Mouse (Mus musculus) CH12.LX (cell line): ENCODE data around the gene Gm20388. TPM values are rescaled to one million over a fixed set of nuclear protein-coding genes. Genes with fewer than 3 reads are reported as not detected.

Source experiments
- DNase-seq: peaks from one replicate; pipeline ENCODE4 v3.0.0-alpha.2; 2013; ENCODE audit errors: extremely low read depth
- H3K27ac ChIP-seq: 2 replicates; pipeline ENCODE4 v1.5.1; 2012; ENCODE audit warnings: low read depth, mild to moderate bottlenecking, control low read depth, moderate library complexity; ENCODE audit not compliant: insufficient read depth
- H3K27me3 ChIP-seq: replicated peaks from 2 replicates; pipeline ENCODE3; 2012; ENCODE audit warnings: inconsistent platforms
- H3K36me3 ChIP-seq, 2 experiments: replicated peaks in 1 of 2; 2 replicates each; pipeline versions ENCODE3 to v1.6.1; 2012; ENCODE audit warnings: inconsistent platforms in 1 of 2, low read length in 1 of 2, mild to moderate bottlenecking in 1 of 2, mixed read lengths in 1 of 2, moderate library complexity in 1 of 2; ENCODE audit not compliant: control insufficient read depth in 1 of 2, insufficient read depth in 1 of 2
- H3K4me1 ChIP-seq, 2 experiments: 2 replicates each; pipeline ENCODE4 v1.6.1; 2012; ENCODE audit warnings: inconsistent platforms in 1 of 2, moderate library complexity in 1 of 2; ENCODE audit not compliant: insufficient read depth in 2 of 2, control insufficient read depth in 1 of 2
- H3K4me2 ChIP-seq: 2 replicates; pipeline ENCODE4 v1.6.1; 2012; ENCODE audit warnings: low read depth, mild to moderate bottlenecking, control low read depth; ENCODE audit not compliant: poor library complexity, insufficient read depth, severe bottlenecking
- H3K4me3 ChIP-seq, 3 experiments: fragments of 150-350 bp in 1 of 3; sonication (generic) in 1 of 3; replicated peaks in 1 of 3; 2 replicates each; pipeline versions ENCODE3 to v1.5.1; 2011 to 2012; ENCODE audit warnings: low read depth in 2 of 3, low read length in 2 of 3, mild to moderate bottlenecking in 2 of 3, moderate library complexity in 2 of 3, control low read depth in 1 of 3, improper control_type of control experiment in 1 of 3, inconsistent platforms in 1 of 3, mixed read lengths in 1 of 3; ENCODE audit not compliant: poor library complexity in 1 of 3
- H3K79me2 ChIP-seq: replicated peaks from 2 replicates; pipeline ENCODE4 v1.6.1; 2012; ENCODE audit warnings: mild to moderate bottlenecking, moderate library complexity; ENCODE audit not compliant: control insufficient read depth, poor library complexity, insufficient read depth, severe bottlenecking; ENCODE audit errors: extremely low read depth
- H3K9ac ChIP-seq: 2 replicates; pipeline ENCODE4 v1.6.1; 2012; ENCODE audit warnings: low read depth, mild to moderate bottlenecking, control low read depth, moderate library complexity; ENCODE audit not compliant: insufficient read depth
- H3K9me3 ChIP-seq: replicated peaks from 2 replicates; pipeline ENCODE3; 2012; ENCODE audit warnings: low read length, inconsistent platforms, mixed read lengths
- BHLHE40 ChIP-seq: IDR thresholded peaks from 2 replicates; pipeline ENCODE4 v1.6.1; 2011; ENCODE audit warnings: mild to moderate bottlenecking, low read depth, low read length, improper control_type of control experiment
- CHD1 ChIP-seq: IDR thresholded peaks from 2 replicates; pipeline ENCODE4 v1.6.1; 2012; ENCODE audit warnings: low read depth, low read length, improper control_type of control experiment, inconsistent platforms
- CHD2 ChIP-seq: IDR thresholded peaks from 2 replicates; pipeline ENCODE4 v1.6.1; 2011; ENCODE audit warnings: low read length, improper control_type of control experiment
- CTCF ChIP-seq, 2 experiments: IDR thresholded peaks in 1 of 2; conservative IDR thresholded peaks in 1 of 2; 2 replicates each; pipeline ENCODE4 v1.5.1; 2011 to 2012; ENCODE audit warnings: low read depth in 2 of 2, low read length in 2 of 2, improper control_type of control experiment in 1 of 2, inconsistent platforms in 1 of 2, mild to moderate bottlenecking in 1 of 2, moderate library complexity in 1 of 2
- E2F4 ChIP-seq: IDR thresholded peaks from 2 replicates; pipeline ENCODE4 v1.6.1; 2011; ENCODE audit warnings: low read depth, low read length, improper control_type of control experiment; ENCODE audit not compliant: insufficient replicate concordance
- ELF1 ChIP-seq: IDR thresholded peaks from 2 replicates; pipeline ENCODE4 v1.6.1; 2014; ENCODE audit warnings: low read depth, mild to moderate bottlenecking, inconsistent platforms, low read length, improper control_type of control experiment
- GABPA ChIP-seq: IDR thresholded peaks from 2 replicates; pipeline ENCODE4 v1.6.1; 2012; ENCODE audit warnings: low read depth, low read length, improper control_type of control experiment, inconsistent platforms; ENCODE audit not compliant: insufficient replicate concordance
- JUN ChIP-seq: IDR thresholded peaks from 2 replicates; pipeline ENCODE4 v1.6.1; 2011; ENCODE audit warnings: low read depth, mild to moderate bottlenecking, low read length, improper control_type of control experiment, moderate library complexity; ENCODE audit not compliant: insufficient read depth
- JUND ChIP-seq: conservative IDR thresholded peaks from 2 replicates; pipeline ENCODE4 v1.6.1; 2011; ENCODE audit warnings: low read depth, low read length, improper control_type of control experiment
- KAT2A ChIP-seq: IDR thresholded peaks from 2 replicates; pipeline ENCODE4 v1.6.1; 2012; ENCODE audit warnings: low read length, improper control_type of control experiment, inconsistent platforms; ENCODE audit not compliant: insufficient replicate concordance
- MAX ChIP-seq: IDR thresholded peaks from 2 replicates; pipeline ENCODE4 v1.6.1; 2011; ENCODE audit warnings: low read length, improper control_type of control experiment
- MXI1 ChIP-seq: IDR thresholded peaks from 2 replicates; pipeline ENCODE4 v1.6.1; 2011; ENCODE audit warnings: mild to moderate bottlenecking, low read depth, low read length, improper control_type of control experiment
- MYC ChIP-seq: IDR thresholded peaks from 2 replicates; pipeline ENCODE4 v1.6.1; 2011; ENCODE audit warnings: low read depth, mild to moderate bottlenecking, improper control_type of control experiment, low read length
- NELFE ChIP-seq: IDR thresholded peaks from 2 replicates; pipeline ENCODE4 v1.6.1; 2011; ENCODE audit warnings: low read depth, low read length, improper control_type of control experiment
- NRF1 ChIP-seq: IDR thresholded peaks from 2 replicates; pipeline ENCODE4 v1.6.1; 2014; ENCODE audit warnings: low read depth, mild to moderate bottlenecking, inconsistent platforms, low read length, improper control_type of control experiment, moderate library complexity
- PAX5 ChIP-seq: IDR thresholded peaks from 2 replicates; pipeline ENCODE4 v1.6.1; 2012; ENCODE audit warnings: low read length, inconsistent platforms, mixed read lengths
- POLR2A ChIP-seq: IDR thresholded peaks from 2 replicates; pipeline ENCODE4 v1.6.1; 2011; ENCODE audit warnings: low read depth, mild to moderate bottlenecking, improper control_type of control experiment, low read length
- POLR2AphosphoS2 ChIP-seq: IDR thresholded peaks from 2 replicates; pipeline ENCODE4 v1.6.1; 2011; ENCODE audit warnings: low read depth, low read length, improper control_type of control experiment
- RAD21 ChIP-seq: IDR thresholded peaks from 2 replicates; pipeline ENCODE4 v1.6.1; 2011; ENCODE audit warnings: low read depth, mild to moderate bottlenecking, low read length, improper control_type of control experiment, moderate library complexity
- RCOR1 ChIP-seq: conservative IDR thresholded peaks from 2 replicates; pipeline ENCODE4 v1.6.1; 2012; ENCODE audit warnings: low read depth, mild to moderate bottlenecking, inconsistent platforms, low read length, improper control_type of control experiment
- SIN3A ChIP-seq: IDR thresholded peaks from 2 replicates; pipeline ENCODE4 v1.6.1; 2012; ENCODE audit warnings: low read length, improper control_type of control experiment, inconsistent platforms
- SMC3 ChIP-seq: IDR thresholded peaks from 2 replicates; pipeline ENCODE4 v1.6.1; 2011; ENCODE audit warnings: low read depth, low read length, improper control_type of control experiment
- TBP ChIP-seq: conservative IDR thresholded peaks from 2 replicates; pipeline ENCODE4 v1.6.1; 2011; ENCODE audit warnings: low read depth, low read length, improper control_type of control experiment
- TCF12 ChIP-seq: IDR thresholded peaks from 2 replicates; pipeline ENCODE4 v1.6.1; 2014; ENCODE audit warnings: low read depth, mild to moderate bottlenecking, inconsistent platforms, low read length, improper control_type of control experiment
- USF1 ChIP-seq: IDR thresholded peaks from 2 replicates; pipeline ENCODE4 v1.6.1; 2014; ENCODE audit warnings: low read depth, mild to moderate bottlenecking, inconsistent platforms, low read length, improper control_type of control experiment
- ZMIZ1 ChIP-seq: IDR thresholded peaks from 2 replicates; pipeline ENCODE4 v1.6.1; 2012; ENCODE audit warnings: low read depth, mild to moderate bottlenecking, inconsistent platforms, low read length, improper control_type of control experiment
- dilution Hi-C: fragments of 300-500 bp; cut with MboI; formaldehyde crosslinking; loops from 2 replicates; pipeline ENCODE4 v1.14.3; 2020; ENCODE audit warnings: low sequenced_read_pairs; ENCODE audit not compliant: extremely low pct_unique_long_range_greater_than_20kb, extremely low pct_ligation_motif_present
- in situ Hi-C: fragments of 300-500 bp; cut with MboI; formaldehyde crosslinking; loops from 3 replicates; pipeline ENCODE4 v1.14.3; 2019; ENCODE audit warnings: low sequenced_read_pairs, low pct_ligation_motif_present, low pct_unique_long_range_greater_than_20kb, mixed read lengths
- polyA plus RNA-seq: library from polyadenylated mRNA; unstranded; fragments of >175 nt; gene quantifications from 2 replicates; pipeline ENCODE4 v1.2.1, GENCODE M21; 2012; ENCODE audit warnings: low read depth; ENCODE audit not compliant: insufficient read length
- total RNA-seq, 2 experiments: library from RNA; depleted of rRNA; stranded (reverse); fragments of 300-350 nt in 1 of 2; fragments of >200 nt in 1 of 2; gene quantifications; 2 replicates each; pipeline ENCODE4 v1.2.3; 2012 to 2014

The Gm20388 gene
- total and polyA plus RNA-seq, 3 experiments = 14.8 to 26.3 (median 22.2) TPM

DNA sequence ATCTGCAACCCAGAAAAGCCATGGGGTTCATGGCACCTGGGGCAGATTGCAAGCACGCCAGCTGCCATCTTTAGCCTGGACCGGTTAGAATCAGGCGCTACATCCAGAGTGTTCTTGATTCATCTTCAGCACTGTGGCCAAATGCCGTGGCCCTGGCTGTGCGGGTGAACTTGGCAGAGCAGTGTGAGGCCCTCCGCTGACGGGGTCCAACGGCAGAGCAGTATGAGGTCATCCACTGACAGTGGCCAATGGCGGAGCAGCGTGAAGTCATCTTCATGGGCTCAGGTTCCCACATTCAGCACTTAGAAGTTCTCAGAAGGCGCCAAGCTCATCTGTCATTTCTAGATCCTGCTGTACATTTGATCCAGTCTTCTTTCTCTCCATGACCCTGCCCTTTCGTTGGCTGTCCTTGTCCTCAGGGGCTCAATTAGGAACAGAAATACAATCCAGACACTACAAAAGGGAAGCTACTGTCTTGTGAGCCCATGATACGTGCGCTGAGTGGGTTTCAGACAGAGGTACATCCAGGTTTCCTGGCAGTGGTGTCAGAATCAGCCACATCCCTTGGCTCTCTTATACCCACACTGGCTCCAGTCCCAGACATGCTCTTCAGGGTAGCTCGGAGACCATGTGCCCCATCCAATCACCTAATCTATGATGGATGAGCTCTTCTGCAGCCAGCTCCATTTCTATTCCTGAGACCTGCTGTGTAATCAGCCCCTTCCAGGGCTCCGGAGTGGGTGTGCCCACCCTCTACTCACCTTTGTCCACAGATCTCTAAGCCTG, 2329.8 kb downstream of the Gm20388 start:
- H3K4me2 ChIP-seq = no peak overlapping the region
- no peaks in the 10 kb centered on the region for H3K79me2 ChIP-seq
- H3K4me1 ChIP-seq = peaks cover 4 to 9% of the 10 kb centered on the region in 2 experiments; a peak in 3 of 4 replicates
- peaks cover 33% of the 10 kb centered on the region for H3K27me3 ChIP-seq
- H3K4me3 ChIP-seq = no peak overlapping the region
- no peak overlapping the region for H3K9ac ChIP-seq
- TF ChIP-seq CHD2 = no peak
- TF ChIP-seq POLR2A = no peak
- TF ChIP-seq POLR2AphosphoS2 = no peak
- TF ChIP-seq SIN3A = no peak
- no peak for TF ChIP-seq RCOR1
- TF ChIP-seq PAX5 = no peak
- TF ChIP-seq MYC = no peak
- TF ChIP-seq E2F4 = no peak
- TF ChIP-seq JUND = no peak
- no peak for TF ChIP-seq TBP
- no peak for TF ChIP-seq TCF12
- no peak for TF ChIP-seq RAD21
- no peak for TF ChIP-seq ELF1
- no peak for TF ChIP-seq CHD1
- no peak for TF ChIP-seq JUN
- TF ChIP-seq MAX = no peak
- no peak for TF ChIP-seq MXI1
- H3K27ac ChIP-seq = no peak overlapping the region
- no peak for DNase-seq
- no peaks in the 10 kb centered on the region for H3K36me3 ChIP-seq
- dilution Hi-C loops = no loop called here
- in situ Hi-C loops = no loop called here
- no peaks in the 10 kb centered on the region for H3K9me3 ChIP-seq

DNA sequence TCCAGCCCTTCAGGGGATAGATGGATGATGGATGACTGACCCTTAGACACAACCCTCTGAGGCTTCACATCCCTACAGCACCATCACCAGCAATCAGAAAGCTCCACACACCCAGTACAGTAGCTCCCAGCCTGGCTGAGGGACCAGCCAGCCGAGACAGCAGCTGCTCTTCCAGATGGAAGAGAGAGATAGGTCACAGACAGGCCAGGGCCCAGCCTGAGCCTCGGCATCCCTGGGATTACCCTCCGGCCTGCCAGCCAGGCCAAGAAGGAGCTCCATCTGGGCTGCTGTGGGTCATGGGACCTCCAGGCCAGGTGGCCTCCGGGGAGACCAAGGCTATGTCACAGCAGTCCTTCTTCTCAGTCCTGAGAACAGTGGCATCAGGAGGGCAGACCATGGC, 2332.7 kb downstream of the Gm20388 start:
- no peaks in the 10 kb centered on the region for H3K9me3 ChIP-seq
- H3K27me3 ChIP-seq = peaks cover 11% of the 10 kb centered on the region
- no peaks in the 10 kb centered on the region for H3K36me3 ChIP-seq
- H3K9ac ChIP-seq = no peak overlapping the region
- dilution Hi-C loops = no loop called here
- H3K27ac ChIP-seq = no peak overlapping the region
- no peak overlapping the region for H3K4me3 ChIP-seq
- TF ChIP-seq NELFE (no peak), GABPA (no peak), NRF1 (no peak), JUND (no peak), KAT2A (no peak), PAX5 (no peak), ZMIZ1 (no peak), RCOR1 (no peak), CTCF (conservative IDR thresholded peaks at IDR 0.05 in 1 of 2, IDR thresholded peaks at IDR 0.05 in 1 of 2; ENCODE audit: low read depth in 2 of 2, low read length in 2 of 2) (no peak), BHLHE40 (no peak), E2F4 (no peak), USF1 (no peak), SMC3 (no peak), TBP (no peak)
- TF ChIP-seq, all 38 proteins: peak for 0
- Histone ChIP-seq H3K4me2 (no peak overlapping the region), H3K79me2 (no peaks in the 10 kb centered on the region), H3K4me1 (peaks cover 6 to 22% of the 10 kb centered on the region in 2 experiments; a peak in 3 of 4 replicates)
- no peak for DNase-seq
- in situ Hi-C loops = no loop called here
